Mouse (Mus musculus) neural tube, embryonic 11.5 days (tissue): ENCODE data around the gene Hist1h2af. TPM values are rescaled to one million over a fixed set of nuclear protein-coding genes. Genes with fewer than 3 reads are reported as not detected.
A peak's percentile ranks its signal among the peaks of the same experiment; 100 is the strongest.
"Not testable (repeated sequence)": the region's sequence is repeated elsewhere in the genome, so short reads cannot be mapped to it uniquely, and the experiment has no call there.

Source experiments
- ATAC-seq: fragments of 200-750 bp; cut with Nextera tagmentation; 2 replicates; pipeline ENCODE4 v1.8.0; 2017; ENCODE audit warnings: moderate number of reproducible peaks, mild to moderate bottlenecking, moderate TSS enrichment, moderate library complexity; ENCODE audit not compliant: insufficient read depth, low FRiP score, low TSS enrichment
- DNase-seq: peaks from one replicate; pipeline ENCODE4 v3.0.0-alpha.2; 2015; ENCODE audit warnings: low spot score
- H3K27ac ChIP-seq: fragments of 300-500 bp; sonication (generic); 2 replicates; pipeline ENCODE4 v1.5.1; 2014; ENCODE audit warnings: low read depth, mild to moderate bottlenecking, low read length
- H3K27me3 ChIP-seq: fragments of 300-500 bp; sonication (generic); 2 replicates; pipeline ENCODE4 v1.6.1; 2014; ENCODE audit warnings: mild to moderate bottlenecking, low read length, mixed read lengths; ENCODE audit not compliant: control insufficient read depth, insufficient read depth
- H3K36me3 ChIP-seq: fragments of 300-500 bp; sonication (generic); 2 replicates; pipeline ENCODE4 v1.6.1; 2014; ENCODE audit warnings: mild to moderate bottlenecking, low read length, moderate library complexity, mixed read lengths; ENCODE audit not compliant: control insufficient read depth, insufficient read depth
- H3K4me1 ChIP-seq: fragments of 300-500 bp; sonication (generic); 2 replicates; pipeline ENCODE4 v1.6.1; 2014; ENCODE audit warnings: low read length, mixed read lengths; ENCODE audit not compliant: control insufficient read depth, insufficient read depth
- H3K4me2 ChIP-seq: fragments of 300-500 bp; sonication (generic); 2 replicates; pipeline ENCODE4 v1.6.1; 2014; ENCODE audit warnings: low read depth, mild to moderate bottlenecking, moderate library complexity
- H3K4me3 ChIP-seq: fragments of 300-500 bp; sonication (generic); 2 replicates; pipeline ENCODE4 v1.5.1; 2014; ENCODE audit warnings: low read depth, low read length
- H3K9ac ChIP-seq: fragments of 300-500 bp; sonication (generic); 2 replicates; pipeline ENCODE4 v1.6.1; 2014; ENCODE audit warnings: mild to moderate bottlenecking, low read length
- H3K9me3 ChIP-seq: fragments of 300-500 bp; sonication (generic); 2 replicates; pipeline ENCODE4 v1.6.1; 2016; ENCODE audit warnings: low read length; ENCODE audit not compliant: control insufficient read depth
- whole genome bisulfite sequencing: fragments of 180-500 bp; shearing (Covaris S2); extraction: QIAGEN DNeasy Blood & Tissue Kit; methylation state at CpG from one replicate; pipeline ENCODE4 v1.1.7; 2014; 5-methylcytosine and 5-hydroxymethylcytosine counted together
- polyA plus RNA-seq: library from polyadenylated mRNA; unstranded; fragments of >200 nt; fragmentation: Nextera tagmentation; extraction: Ambion mirVana; gene quantifications from 2 replicates; pipeline ENCODE4 v1.2.1, GENCODE M21; 2014

Hist1h2af gene
- polyA plus RNA-seq, 1 experiment from 2014 or later = 2.1 TPM

- peak within 1 kb of the TSS; percentile 72 for H3K4me2 ChIP-seq
- peak within 1 kb of the TSS; percentile 65 for H3K9ac ChIP-seq
- H3K36me3 ChIP-seq = no peaks in the 10 kb centered on the region
- DNase-seq (peak; percentile 67), ATAC-seq (peak; percentile 93)
- H3K4me3 ChIP-seq = peak within 1 kb of the TSS; percentile 42
- H3K27ac ChIP-seq = peak within 1 kb of the TSS; percentile 87
- H3K9me3 ChIP-seq = no peaks in the 10 kb centered on the region
- peaks cover 3% of the 10 kb centered on the region; the same call in 1 of the 2 replicates for H3K4me1 ChIP-seq
- H3K27me3 ChIP-seq = no peaks in the 10 kb centered on the region
- under 1% methylated on average over 24 of the region's 45 CpGs for WGBS
Measured at GRCm38 (mm10) chr13:23543965-23544786, 10.5 kb downstream of the Hist1h2af start, which contains the start of gene Hist1h3f. Gene Hist1h3f (plus strand): TSS chr13:23544052.

DNA sequence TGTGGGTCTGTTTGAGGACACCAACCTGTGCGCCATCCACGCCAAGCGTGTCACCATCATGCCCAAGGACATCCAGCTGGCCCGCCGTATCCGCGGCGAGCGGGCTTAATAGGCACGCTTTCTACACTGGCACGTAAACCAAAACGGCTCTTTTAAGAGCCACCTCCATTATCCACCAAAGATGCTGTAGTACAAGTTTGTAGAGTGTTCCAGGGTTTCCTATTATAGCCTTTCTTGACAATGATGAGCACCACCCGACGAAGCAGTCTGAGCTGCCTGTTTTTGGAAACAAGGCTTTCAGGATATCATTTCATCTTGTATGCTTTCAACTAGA lies 11.0 kb downstream of the Hist1h2af start:
- Histone ChIP-seq H3K4me3 (peak overlapping the region; percentile 42), H3K9ac (peak overlapping the region; percentile 63), H3K27ac (peak overlapping the region; percentile 87), H3K4me2 (peak overlapping the region; percentile 36)
- H3K4me1 ChIP-seq, ATAC-seq, DNase-seq, H3K36me3 ChIP-seq, H3K9me3 ChIP-seq, H3K27me3 ChIP-seq: not testable (repeated sequence)
- under 1% methylated on average over 8 of the region's 14 CpGs for WGBS

GRCm38 (mm10) chr13:23546694-23547093 lies 13.0 kb downstream of the Hist1h2af start:
- peaks cover 6% of the 10 kb centered on the region; the same call in 1 of the 2 replicates for H3K4me1 ChIP-seq
- no peaks in the 10 kb centered on the region for H3K9me3 ChIP-seq
- 0 out of 2 replicates have a peak overlapping the region, but pooled peaks have one; percentile 1 for H3K27ac ChIP-seq
- ATAC-seq = no peak
- no peak for DNase-seq
- no peaks in the 10 kb centered on the region for H3K27me3 ChIP-seq
- no peak overlapping the region for H3K4me2 ChIP-seq
- no peak overlapping the region for H3K4me3 ChIP-seq
- H3K9ac ChIP-seq = no peak overlapping the region
- 85% methylated on average over 5 of the region's 5 CpGs for WGBS
- H3K36me3 ChIP-seq = no peaks in the 10 kb centered on the region

DNA sequence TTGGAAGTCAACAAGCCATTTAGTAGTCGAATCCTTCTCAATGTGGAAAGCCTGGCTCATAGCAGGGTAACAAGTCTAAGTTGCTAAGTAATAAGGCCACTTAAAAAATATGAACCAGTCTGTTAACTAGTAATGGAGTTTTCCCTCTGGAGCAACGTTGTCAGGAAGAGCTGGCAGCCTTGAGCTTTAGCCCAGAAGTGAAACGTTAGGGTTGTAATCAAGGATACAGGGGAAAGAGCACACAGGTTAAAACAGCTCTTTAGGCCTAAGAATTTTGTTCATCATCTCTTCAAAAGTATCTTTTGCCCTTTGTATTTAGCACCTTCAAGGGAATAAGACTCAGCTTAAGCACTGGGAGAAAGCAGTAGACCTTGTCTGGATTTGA lies 17.0 kb downstream of the Hist1h2af start:
- Histone ChIP-seq H3K4me2 (peak overlapping the region; percentile 57), H3K27me3 (no peaks in the 10 kb centered on the region), H3K9me3 (no peaks in the 10 kb centered on the region), H3K9ac (peak overlapping the region; percentile 63), H3K4me3 (peak overlapping the region; percentile 40), H3K4me1 (peaks cover 5% of the 10 kb centered on the region; the same call in 1 of the 2 replicates), H3K36me3 (no peaks in the 10 kb centered on the region), H3K27ac (peak overlapping the region; percentile 85)
- DNase-seq (peak; percentile 23), ATAC-seq (no peak)
- 5% methylated on average over 3 of the region's 3 CpGs for WGBS

- ATAC-seq = peak; percentile 77
- WGBS = under 1% methylated on average over 47 of the region's 47 CpGs
- H3K27ac ChIP-seq = peak within 1 kb of the TSS; percentile 85
- H3K4me1 ChIP-seq, H3K9me3 ChIP-seq, H3K36me3 ChIP-seq, H3K27me3 ChIP-seq: not testable (repeated sequence)
- peak; percentile 91 for DNase-seq
- peak within 1 kb of the TSS; percentile 57 for H3K4me2 ChIP-seq
- H3K4me3 ChIP-seq = peak within 1 kb of the TSS; percentile 40
- H3K9ac ChIP-seq = peak within 1 kb of the TSS; percentile 63
Measured at GRCm38 (mm10) chr13:23551146-23551834, 17.6 kb downstream of the Hist1h2af start, which contains the start of gene Hist1h4f. Gene Hist1h4f (minus strand): TSS chr13:23551648.

GRCm38 (mm10) chr13:23551931-23552914 lies 18.5 kb downstream of the Hist1h2af start:
- Histone ChIP-seq H3K27ac (peak overlapping the region; percentile 85), H3K9ac (peak overlapping the region; percentile 63), H3K4me3 (peak overlapping the region; percentile 40), H3K36me3 (no peaks in the 10 kb centered on the region), H3K4me1 (peaks cover 3% of the 10 kb centered on the region; the same call in 1 of the 2 replicates), H3K9me3 (no peaks in the 10 kb centered on the region), H3K27me3 (no peaks in the 10 kb centered on the region), H3K4me2 (peak overlapping the region; percentile 57)
- DNase-seq = no peak
- WGBS = 56% methylated on average over 8 of the region's 8 CpGs
- ATAC-seq = no peak

DNA sequence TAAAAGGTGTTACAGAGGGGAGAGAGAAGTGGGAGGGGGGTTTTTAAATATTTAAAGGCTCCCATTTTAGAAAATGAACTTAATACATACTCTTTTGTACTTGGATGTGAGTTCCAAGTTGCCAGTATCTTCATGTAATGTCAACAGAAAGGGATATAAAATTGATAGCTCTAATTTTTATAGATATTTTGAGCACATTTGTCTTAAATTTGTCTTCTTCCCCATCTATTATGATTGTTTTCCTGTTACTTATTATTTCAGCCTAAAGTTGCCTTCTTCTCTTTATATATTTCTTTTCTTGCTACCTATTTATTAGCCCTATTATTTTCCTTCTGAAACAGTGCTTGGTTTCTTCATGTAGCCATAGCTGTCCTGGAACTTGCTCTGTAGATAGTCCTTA lies 19.3 kb downstream of the Hist1h2af start, which contains the start of gene Hist1h1d:
Hist1h1d (plus strand) TSS at position 301 of the 400 bp plus-strand sequence.
- ATAC-seq (no peak), DNase-seq (no peak)
- Histone ChIP-seq H3K4me2 (peak within 1 kb of the TSS; percentile 57; the same call in 1 of the 2 replicates), H3K4me1 (peaks cover 3% of the 10 kb centered on the region; the same call in 1 of the 2 replicates), H3K4me3 (no peak within 1 kb of the TSS), H3K27me3 (no peaks in the 10 kb centered on the region), H3K9ac (no peak within 1 kb of the TSS; the same call in none of the 2 replicates), H3K27ac (peak within 1 kb of the TSS; percentile 85), H3K9me3 (no peaks in the 10 kb centered on the region), H3K36me3 (no peaks in the 10 kb centered on the region)

DNA sequence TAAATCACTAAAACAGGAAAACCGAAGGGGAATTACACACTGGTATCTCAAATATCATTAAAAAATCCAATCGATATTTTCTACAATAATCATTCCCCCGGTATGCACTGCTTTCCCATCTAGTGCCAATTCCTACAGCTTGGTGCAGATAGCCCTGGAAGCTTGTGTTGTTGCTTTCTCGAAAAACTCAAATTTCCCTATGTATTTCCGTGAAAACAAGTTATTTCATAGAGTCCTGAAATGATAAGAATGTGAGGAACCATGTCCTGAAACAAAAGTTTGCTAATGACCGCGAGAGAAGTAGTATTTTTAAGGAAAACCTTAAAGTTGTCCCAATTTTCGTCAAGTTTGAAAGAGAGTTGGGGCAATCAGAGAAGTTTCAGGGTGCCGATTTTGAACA lies 20.7 kb downstream of the Hist1h2af start:
- no peaks in the 10 kb centered on the region for H3K9me3 ChIP-seq
- H3K36me3 ChIP-seq = no peaks in the 10 kb centered on the region
- H3K4me1 ChIP-seq = peaks cover 3% of the 10 kb centered on the region; the same call in 1 of the 2 replicates
- ATAC-seq (no peak), DNase-seq (peak; percentile 10)
- H3K4me3 ChIP-seq = peak overlapping the region; percentile 60
- peak overlapping the region; percentile 75 for H3K9ac ChIP-seq
- H3K27me3 ChIP-seq = no peaks in the 10 kb centered on the region
- 25% methylated on average over 9 of the region's 9 CpGs for WGBS
- H3K4me2 ChIP-seq = peak overlapping the region; percentile 95
- H3K27ac ChIP-seq = peak overlapping the region; percentile 98
